Mouse (Mus musculus) right cerebral cortex, postnatal 4 days (tissue): ENCODE measurements around the gene Hace1.
"Not testable (repeated sequence)": the region's sequence is repeated elsewhere in the genome, so short reads cannot be mapped to it uniquely, and the experiment has no call there.

ENCODE experiments used
- DNase-seq: peaks from one replicate; pipeline ENCODE4 v3.0.0-alpha.2; 2022

Hace1 gene

GRCm38 (mm10) chr10:45577731-45578297 lies at the start of gene Hace1:
Gene Hace1 (plus strand): TSS chr10:45577829.
- peak; percentile 83 for DNase-seq

- DNase-seq: not testable (repeated sequence)
Measured at GRCm38 (mm10) chr10:45537334-45537733, 40.3 kb upstream of the Hace1 start.

GRCm38 (mm10) chr10:45542726-45543125 lies 34.9 kb upstream of the Hace1 start:
- DNase-seq: no peak

GRCm38 (mm10) chr10:45546799-45547198 lies 30.8 kb upstream of the Hace1 start:
- peak; percentile 1 for DNase-seq

GRCm38 (mm10) chr10:45578298-45578821 lies 731 bp downstream of the Hace1 start:
- DNase-seq: no peak

- no peak for DNase-seq
Measured at GRCm38 (mm10) chr10:45583310-45583709, 5.7 kb downstream of the Hace1 start.

GRCm38 (mm10) chr10:45583829-45584228 lies 6.2 kb downstream of the Hace1 start:
- DNase-seq: no peak

- no peak for DNase-seq
Measured at GRCm38 (mm10) chr10:45584311-45585102, 6.9 kb downstream of the Hace1 start.

- DNase-seq: no peak
Measured at GRCm38 (mm10) chr10:45605853-45606252, 28.2 kb downstream of the Hace1 start.

GRCm38 (mm10) chr10:45610727-45611126 lies 33.1 kb downstream of the Hace1 start:
- no peak for DNase-seq

- DNase-seq: no peak
Measured at GRCm38 (mm10) chr10:45616012-45616411, 38.4 kb downstream of the Hace1 start.

- DNase-seq: no peak
Measured at GRCm38 (mm10) chr10:45619039-45619438, 41.4 kb downstream of the Hace1 start.

GRCm38 (mm10) chr10:45631995-45632394 lies 54.4 kb downstream of the Hace1 start:
- DNase-seq: no peak

- DNase-seq: no peak
Measured at GRCm38 (mm10) chr10:45632641-45633040, 55.0 kb downstream of the Hace1 start.

- no peak for DNase-seq
Measured at GRCm38 (mm10) chr10:45635201-45635600, 57.6 kb downstream of the Hace1 start.

GRCm38 (mm10) chr10:45639762-45640161 lies 62.1 kb downstream of the Hace1 start:
- no peak for DNase-seq

GRCm38 (mm10) chr10:45654026-45654425 lies 76.4 kb downstream of the Hace1 start:
- no peak for DNase-seq

GRCm38 (mm10) chr10:45662015-45662414 lies 84.4 kb downstream of the Hace1 start:
- no peak for DNase-seq

GRCm38 (mm10) chr10:45668266-45668665 lies 90.6 kb downstream of the Hace1 start:
- DNase-seq: no peak

GRCm38 (mm10) chr10:45676796-45677195 lies 99.2 kb downstream of the Hace1 start:
- no peak for DNase-seq

GRCm38 (mm10) chr10:45686191-45686590 lies 108.6 kb downstream of the Hace1 start:
- no peak for DNase-seq

- no peak for DNase-seq
Measured at GRCm38 (mm10) chr10:45694931-45695330, 117.3 kb downstream of the Hace1 start.

GRCm38 (mm10) chr10:45695522-45695921 lies 117.9 kb downstream of the Hace1 start:
- DNase-seq: no peak

- no peak for DNase-seq
Measured at GRCm38 (mm10) chr10:45698930-45699329, 121.3 kb downstream of the Hace1 start.
